Mouse (Mus musculus): ENCODE data around the gene Ost4.

GRCm38 (mm10) chr5:30872574-30872973, 35.0 kb downstream of the Ost4 start:
- TF ChIP-seq CTCF (IDR thresholded peaks at IDR 0.05 in 2 of 3, conservative IDR thresholded peaks at IDR 0.05 in 1 of 3; ENCODE audit: control insufficient read depth in 1 of 3, insufficient read depth in 1 of 3, low read depth in 2 of 3, low read length in 3 of 3, poor library complexity in 1 of 3, severe bottlenecking in 1 of 3) (no peak), EP300 (IDR thresholded peaks at IDR 0.05; ENCODE audit: low read depth in 1 of 2, low read length in 2 of 2) (no peak), POLR2A (IDR thresholded peaks at IDR 0.05; ENCODE audit: control insufficient read depth in 1 of 2, insufficient read depth in 1 of 2, low read depth in 1 of 2, low read length in 2 of 2, poor library complexity in 1 of 2) (no peak), KAT2A (conservative IDR thresholded peaks at IDR 0.05; ENCODE audit: low read depth, low read length) (no peak), USF1 (IDR thresholded peaks at IDR 0.05; ENCODE audit: low read depth, low read length) (no peak), MAX (IDR thresholded peaks at IDR 0.05; ENCODE audit: low read length) (no peak), BHLHE40 (IDR thresholded peaks at IDR 0.05; ENCODE audit: borderline replicate concordance, low read depth, low read length) (no peak), SIN3A (IDR thresholded peaks at IDR 0.05; ENCODE audit: low read length) (no peak), ETS1 (IDR thresholded peaks at IDR 0.05; ENCODE audit: low read depth, low read length) (no peak)
